15 mouse cellular contexts compared by ENCODE assay signal in genomic region chr9:48407549-48408327, GRCm38 (mm10). TPM values are rescaled to one million over a fixed set of nuclear protein-coding genes. Genes with fewer than 3 reads are reported as not detected.
DNase-seq lines count a peak whose midpoint lies in the region; ATAC-seq lines count a peak whose summit lies in the region.
"Had no signal": no experiment of that assay in that cellular context is flagged by ENCODE, and none has a peak within 500 bp of the region (broad histone marks: within the 10 kb centered on the region; RNA-seq: fewer than 3 reads in every experiment).

No protein-coding gene starts in this region.

- H3K9ac ChIP-seq in intestine, embryonic 15.5 days: no peak overlapping the region
- H3K9ac ChIP-seq: liver, embryonic 14.5 days; neural tube, embryonic 13.5 days had no signal

- ATAC-seq in inflammation-experienced regulatory T-cells, adult 6 months: peak; percentile 42
- no peak for ATAC-seq in intestine, embryonic 15.5 days
- ATAC-seq: midbrain, embryonic 16.5 days had no signal

- peak; percentile 10 for DNase-seq in adrenal gland, adult 2 months
- no peak for DNase-seq in adrenal gland, postnatal 4 days (ENCODE audit: low spot score in 2 of 2)
- DNase-seq in ovary, adult 18-20 months (ENCODE audit: low spot score): peak; percentile 7
- DNase-seq in ovary, postnatal 14 days (ENCODE audit: low spot score): no peak
- DNase-seq in NIH3T3 (ENCODE audit: low read depth): peak; percentile 81
- DNase-seq in cerebellum, postnatal 36 days: no peak
- DNase-seq: adrenal gland, postnatal 10 days; heart, adult 18-20 months; heart, postnatal 14 days had no signal

- no peaks in the 10 kb centered on the region for H3K9me3 ChIP-seq in intestine, embryonic 15.5 days
- H3K9me3 ChIP-seq: neural tube, embryonic 13.5 days had no signal

- WGBS in intestine, embryonic 15.5 days: 74% methylated on average over 10 of the region's 10 CpGs

- H3K36me3 ChIP-seq in intestine, embryonic 15.5 days: no peaks in the 10 kb centered on the region
- H3K36me3 ChIP-seq: neural tube, embryonic 13.5 days had no signal

- H3K4me1 ChIP-seq in intestine, embryonic 15.5 days (replicated peaks): no peaks in the 10 kb centered on the region
- H3K4me1 ChIP-seq: neural tube, embryonic 13.5 days had no signal

- no peak overlapping the region for H3K4me3 ChIP-seq in intestine, embryonic 15.5 days (replicated peaks)
- H3K4me3 ChIP-seq: neural tube, embryonic 13.5 days had no signal

- no peaks in the 10 kb centered on the region for H3K27me3 ChIP-seq in intestine, embryonic 15.5 days (replicated peaks)
- H3K27me3 ChIP-seq: neural tube, embryonic 13.5 days had no signal

- H3K27ac ChIP-seq in intestine, embryonic 15.5 days: no peak overlapping the region
- H3K27ac ChIP-seq: liver, embryonic 14.5 days; macrophage; neural tube, embryonic 13.5 days had no signal

- H3K4me2 ChIP-seq in intestine, embryonic 15.5 days (replicated peaks): no peak overlapping the region
- H3K4me2 ChIP-seq: neural tube, embryonic 13.5 days had no signal

RNA-seq across cellular contexts. Expression of gene Nxpe2, which starts 54.5 kb away (rescaled TPM):
- total RNA-seq in adrenal gland, adult 2 months (2021): 1 to 10 TPM in 1 of 2 experiments, under 1 TPM in 1; 0.61 to 1.5 TPM
- 0.13 and 0.42 TPM in 2 replicates for polyA plus RNA-seq in adrenal gland, adult 2 months (2012; rRNA removed)
- 1 to 10 TPM; 6.3 to 9.2 TPM for total RNA-seq in adrenal gland, postnatal 4 days (2021)
- polyA plus RNA-seq in inflammation-experienced regulatory T-cells, adult 6 months (2017; shearing (Covaris generic)): under 1 TPM in 1 of 3 experiments, not detected in 2; 0.46 TPM
- 2.8 and 3.2 TPM in 2 replicates for polyA plus RNA-seq in intestine, embryonic 15.5 days (2015; fragmentation: Nextera tagmentation; extraction: Ambion mirVana)
- polyA plus RNA-seq: macrophage had no signal

Comparison
In these comparisons a context has a peak if more than half of its experiments do, and no peak if none do; other contexts are left out.
1. DNase-seq: peak in adrenal gland, adult 2 months (single experiment), ovary, adult 18-20 months (single experiment) and NIH3T3 (single experiment); none in adrenal gland, postnatal 4 days (0 of 2), ovary, postnatal 14 days (single experiment) and cerebellum, postnatal 36 days (0 of 2).